Mouse (Mus musculus): ENCODE results near the gene Kbtbd7. TPM values are rescaled to one million over a fixed set of nuclear protein-coding genes. Genes with fewer than 3 reads are reported as not detected.
A peak's percentile ranks its signal among the peaks of the same experiment; 100 is the strongest.
"Not testable (repeated sequence)": the region's sequence is repeated elsewhere in the genome, so short reads cannot be mapped to it uniquely, and the experiment has no call there.

The Kbtbd7 gene
- total RNA-seq, 2 experiments from 2014 or later: 10.2 to 10.9 TPM

DNA sequence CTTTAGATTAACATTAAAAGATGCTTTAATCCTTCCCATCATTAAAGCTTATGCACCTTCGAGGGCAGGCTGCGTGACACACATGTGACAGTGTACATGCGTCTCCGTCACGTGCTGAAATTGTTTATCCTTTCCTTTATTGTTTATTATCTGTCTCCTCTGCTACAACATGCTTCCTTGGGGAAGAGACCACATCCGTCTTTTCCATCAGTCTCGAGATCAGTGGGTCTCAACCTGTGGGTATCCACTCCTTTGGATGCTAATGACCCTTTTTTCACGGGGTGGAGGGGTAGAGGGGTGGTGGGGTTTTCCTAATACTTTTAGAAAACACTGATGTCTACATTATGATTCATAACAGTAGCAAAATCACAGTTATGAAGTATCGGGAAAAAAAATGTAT is 18.3 kb downstream of the Kbtbd7 start:
- intact Hi-C loops (cut with DNase I): no loop called here
- DNase-seq: no peak

- intact Hi-C loops (cut with DNase I): no loop called here
- DNase-seq: no peak
Observed at GRCm38 (mm10) chr14:79445055-79445620, 18.8 kb downstream of the Kbtbd7 start.

GRCm38 (mm10) chr14:79451681-79452590 is 25.6 kb downstream of the Kbtbd7 start, which contains the start of gene Kbtbd6:
TSS of gene Kbtbd6 (plus strand) at chr14:79451835.
- intact Hi-C loops (cut with DNase I): loop anchor here (2.0 kb wide), 1 partner anchor 25 kb away; the partner anchor contains the start of gene Kbtbd7

GRCm38 (mm10) chr14:79452591-79452934 is 26.3 kb downstream of the Kbtbd7 start:
- DNase-seq; intact Hi-C loops (cut with DNase I): not testable (repeated sequence)

More at GRCm38 (mm10) chr14:79451681-79452590, 25.6 kb downstream of the Kbtbd7 start, which contains the start of gene Kbtbd6:
- peak; percentile 74 to 75 for DNase-seq

- intact Hi-C loops (cut with DNase I): no loop called here
- DNase-seq: no peak
Observed at GRCm38 (mm10) chr14:79460401-79460800, 34.1 kb downstream of the Kbtbd7 start.

DNA sequence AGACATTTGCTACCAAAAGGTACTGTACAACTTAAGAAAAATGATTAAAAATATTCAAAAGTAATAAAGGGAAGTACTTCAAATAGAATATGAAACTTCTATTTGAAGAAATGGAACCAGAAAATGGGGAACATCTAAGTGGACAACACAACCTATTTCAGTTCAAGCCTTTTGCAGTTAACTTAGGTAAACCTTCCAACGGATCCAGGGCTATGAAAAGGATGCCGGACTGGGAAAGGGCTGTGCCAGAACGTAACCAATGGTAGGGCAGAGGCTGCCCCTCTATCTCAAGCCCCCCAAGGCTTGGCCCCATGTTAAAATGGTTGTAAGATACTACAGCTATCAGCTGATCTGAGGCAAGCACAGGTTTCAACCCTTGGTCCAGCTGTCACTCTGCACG is 34.7 kb downstream of the Kbtbd7 start:
- intact Hi-C loops (cut with DNase I): no loop called here

GRCm38 (mm10) chr14:79465623-79466022 is 39.3 kb downstream of the Kbtbd7 start:
- intact Hi-C loops (cut with DNase I): loop anchor here (5.0 kb wide), 1 partner anchor 343 kb away; no protein-coding TSS in a partner anchor
- DNase-seq: no peak

More for the DNA sequence above, 34.7 kb downstream of the Kbtbd7 start:
- DNase-seq: no peak

- intact Hi-C loops (cut with DNase I): loop anchor here (1.0 to 5.0 kb wide), 2 partner anchors 73 to 345 kb away; no protein-coding TSS in a partner anchor
- DNase-seq: peak; percentile 59 to 74
Observed at GRCm38 (mm10) chr14:79467621-79468020, 41.3 kb downstream of the Kbtbd7 start.

- intact Hi-C loops (cut with DNase I): no loop called here
- no peak for DNase-seq
Observed at GRCm38 (mm10) chr14:79473384-79473783, 47.1 kb downstream of the Kbtbd7 start.

Other genes with a start within 250 kb of the Kbtbd7 start
- not detected for gene Zfp957, start 179.1 kb upstream of the Kbtbd7 start, total RNA-seq (2021)
- 10 to 100 TPM; 54.7 to 54.8 TPM for gene Rgcc, start 124.9 kb upstream of the Kbtbd7 start, total RNA-seq (2021)
- 10 to 100 TPM; 10.8 to 11.2 TPM for gene Naa16, start 35.7 kb upstream of the Kbtbd7 start, total RNA-seq (2021)
- gene Mtrf1, start 28.7 kb upstream of the Kbtbd7 start, total RNA-seq (2021): 1 to 10 TPM; 7.9 to 8.0 TPM
- gene Kbtbd6, start 25.3 kb downstream of the Kbtbd7 start, total RNA-seq (2021): under 1 TPM; 0.16 to 0.17 TPM
- gene Elf1, start 54.7 kb downstream of the Kbtbd7 start, total RNA-seq (2021): 10 to 100 TPM; 13.8 to 17.4 TPM
- 10 to 100 TPM; 20.7 to 22.0 TPM for gene Wbp4, start 55.0 kb downstream of the Kbtbd7 start, total RNA-seq (2021)
- gene Sugt1, start 161.2 kb downstream of the Kbtbd7 start, total RNA-seq (2021): 10 to 100 TPM; 64.8 to 73.7 TPM
- gene Cnmd, start 235.7 kb downstream of the Kbtbd7 start, total RNA-seq (2021): 1 to 10 TPM; 1.1 to 1.8 TPM

Measured in heart, postnatal 36 days (tissue).